Mouse (Mus musculus) liver, embryonic 14.5 days (tissue): ENCODE results near the gene Fgf13. TPM values are rescaled to one million over a fixed set of nuclear protein-coding genes. Genes with fewer than 3 reads are reported as not detected.

Experiments
- ATAC-seq: fragments of 200-750 bp; cut with Nextera tagmentation; 2 replicates; pipeline ENCODE4 v1.8.0; 2017; ENCODE audit warnings: moderate number of reproducible peaks, mild to moderate bottlenecking, moderate library complexity; ENCODE audit not compliant: insufficient read depth
- DNase-seq, 3 experiments: peaks; one replicate each; pipeline ENCODE4 v3.0.0-alpha.2; 2012 to 2013; ENCODE audit warnings: low read depth in 3 of 3, low spot score in 3 of 3
- H3K27ac ChIP-seq: fragments of 300-500 bp; sonication (generic); 2 replicates; pipeline ENCODE4 v1.5.1; 2014; ENCODE audit warnings: moderate library complexity, mild to moderate bottlenecking, control low read depth, inconsistent platforms
- H3K27me3 ChIP-seq: fragments of 300-500 bp; sonication (generic); 2 replicates; pipeline ENCODE4 v1.6.1; 2014; ENCODE audit warnings: mild to moderate bottlenecking, low read length, moderate library complexity; ENCODE audit not compliant: control insufficient read depth, insufficient read depth
- H3K36me3 ChIP-seq: fragments of 300-500 bp; sonication (generic); replicated peaks from 2 replicates; pipeline ENCODE4 v1.6.1; 2014; ENCODE audit warnings: low read depth; ENCODE audit not compliant: control insufficient read depth, insufficient read depth
- H3K4me1 ChIP-seq, 2 experiments: fragments of 200-500 bp in 1 of 2; fragments of 300-500 bp in 1 of 2; sonication (generic) in 1 of 2; replicated peaks; 2 replicates each; pipeline ENCODE4 v1.6.1; 2012 to 2014; ENCODE audit warnings: antibody characterized with exemption in 1 of 2, inconsistent platforms in 1 of 2, low read length in 1 of 2; ENCODE audit not compliant: control insufficient read depth in 2 of 2, insufficient read depth in 2 of 2
- H3K4me2 ChIP-seq: fragments of 300-500 bp; sonication (generic); 2 replicates; pipeline ENCODE4 v1.6.1; 2014; ENCODE audit warnings: low read depth, mild to moderate bottlenecking, control low read depth, moderate library complexity
- H3K4me3 ChIP-seq, 2 experiments: fragments of 200-500 bp in 1 of 2; fragments of 300-500 bp in 1 of 2; sonication (generic) in 1 of 2; 2 replicates each; pipeline ENCODE4 v1.5.1; 2012 to 2014; ENCODE audit warnings: low read depth in 2 of 2, low read length in 2 of 2, mild to moderate bottlenecking in 2 of 2, control low read depth in 1 of 2, inconsistent platforms in 1 of 2, moderate library complexity in 1 of 2; ENCODE audit not compliant: insufficient read depth in 1 of 2
- H3K9ac ChIP-seq: fragments of 300-500 bp; sonication (generic); replicated peaks from 2 replicates; pipeline ENCODE4 v1.6.1; 2014; ENCODE audit warnings: mild to moderate bottlenecking, control low read depth, moderate library complexity
- H3K9me3 ChIP-seq: fragments of 300-500 bp; sonication (generic); 2 replicates; pipeline ENCODE4 v1.6.1; 2016; ENCODE audit warnings: low read length, mixed read lengths; ENCODE audit not compliant: control insufficient read depth
- CTCF ChIP-seq: IDR thresholded peaks from 2 replicates; pipeline ENCODE4 v1.5.1; 2016; ENCODE audit warnings: antibody characterized with exemption, low read depth, control low read depth
- EP300 ChIP-seq: IDR thresholded peaks from 2 replicates; pipeline ENCODE4 v1.6.1; 2016; ENCODE audit warnings: antibody characterized with exemption, low read depth
- WGBS: fragments of 180-500 bp; shearing (Covaris S2); extraction: QIAGEN DNeasy Blood & Tissue Kit; methylation state at CpG from one replicate; pipeline ENCODE4 v1.1.7; 2014; ENCODE audit not compliant: insufficient replicate concordance; 5-methylcytosine and 5-hydroxymethylcytosine counted together
- polyA plus RNA-seq, 2 experiments: library from polyadenylated mRNA; depleted of rRNA in 1 of 2; stranded (reverse) in 1 of 2; unstranded in 1 of 2; fragments of >200 nt; fragmentation: Nextera tagmentation in 1 of 2; extraction: Ambion mirVana in 1 of 2; gene quantifications; 2 replicates each; pipeline versions ENCODE4 v1.2.1 to v1.2.3; 2012 to 2014

Gene Fgf13
- polyA plus RNA-seq, 2 experiments: 0.57 to 1.2 TPM

DNA sequence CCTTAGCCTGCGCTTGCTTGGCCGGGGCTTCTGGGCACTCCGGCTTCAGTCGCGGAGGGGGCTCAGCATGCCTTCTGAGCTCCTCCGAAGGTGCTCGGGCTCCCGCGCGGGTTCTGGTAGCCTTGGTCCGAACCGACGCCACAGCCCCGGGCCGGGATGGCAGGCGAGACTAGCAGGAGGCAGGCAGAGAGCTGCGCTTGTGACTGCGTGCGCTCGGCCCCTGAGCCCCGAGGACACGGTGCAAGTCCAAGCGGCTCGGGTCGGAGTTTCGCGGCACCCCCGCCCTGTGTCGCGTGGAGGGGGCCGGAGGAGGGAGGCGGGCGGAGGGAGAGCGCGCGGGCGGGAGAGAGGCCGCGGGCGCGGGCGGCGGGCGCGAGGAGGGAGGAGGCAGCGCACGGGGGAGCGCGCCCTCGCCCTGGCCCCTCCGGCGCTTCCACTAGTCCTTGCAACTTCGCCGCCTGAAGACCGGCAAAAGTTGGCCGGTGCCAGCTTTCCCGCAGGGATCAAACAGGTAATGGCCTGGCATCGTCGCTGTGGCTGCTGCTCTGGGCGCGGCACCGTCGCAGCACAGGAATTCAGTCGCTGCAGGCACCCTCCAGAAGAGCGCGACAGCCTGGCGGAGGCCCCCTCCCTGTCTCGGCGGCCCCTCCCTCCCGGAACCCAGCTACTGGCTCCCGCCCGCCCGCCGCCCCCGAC lies 433.6 kb downstream of the Fgf13 start:
- TF ChIP-seq CTCF (no peak), EP300 (no peak)
- H3K9me3 ChIP-seq: no peaks in the 10 kb centered on the region
- no peak overlapping the region for H3K9ac ChIP-seq
- WGBS: 21% methylated on average over 41 of the region's 75 CpGs
- peak overlapping the region; percentile 52 to 63 for H3K4me3 ChIP-seq
- no peak overlapping the region for H3K27ac ChIP-seq
- DNase-seq: no peak
- H3K27me3 ChIP-seq: peaks cover 12% of the 10 kb centered on the region
- ATAC-seq: peak; percentile 66
- no peaks in the 10 kb centered on the region for H3K4me1 ChIP-seq
- no peaks in the 10 kb centered on the region for H3K36me3 ChIP-seq
- H3K4me2 ChIP-seq: peak overlapping the region; percentile 55

DNA sequence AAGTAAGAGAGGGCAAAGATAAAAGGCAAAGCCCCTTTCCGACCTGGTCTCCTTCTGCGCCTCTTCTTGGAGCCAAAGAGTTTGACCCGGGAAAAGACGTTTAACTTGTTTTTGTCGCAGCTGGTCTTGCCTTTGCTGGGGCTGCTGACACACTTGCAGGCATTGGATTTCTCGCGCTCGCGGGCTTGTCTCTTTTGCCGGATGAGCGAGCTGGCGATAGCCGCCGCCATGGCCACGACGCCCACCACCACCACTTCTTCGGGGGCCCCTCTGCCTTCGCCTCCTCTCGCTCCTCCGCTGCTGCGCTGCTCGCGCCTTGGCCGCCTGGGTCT lies 434.1 kb downstream of the Fgf13 start:
- peaks cover 12% of the 10 kb centered on the region for H3K27me3 ChIP-seq
- no peaks in the 10 kb centered on the region for H3K9me3 ChIP-seq
- no peak overlapping the region for H3K27ac ChIP-seq
- no peaks in the 10 kb centered on the region for H3K4me1 ChIP-seq
- peak overlapping the region; percentile 45 to 52 for H3K4me3 ChIP-seq
- TF ChIP-seq CTCF (no peak), EP300 (no peak)
- no peak; the same call in 1 of the 2 replicates for ATAC-seq
- 13% methylated on average over 24 of the region's 24 CpGs for WGBS
- H3K36me3 ChIP-seq: no peaks in the 10 kb centered on the region
- DNase-seq: no peak
- no peak overlapping the region for H3K9ac ChIP-seq
- H3K4me2 ChIP-seq: peak overlapping the region; percentile 55

DNA sequence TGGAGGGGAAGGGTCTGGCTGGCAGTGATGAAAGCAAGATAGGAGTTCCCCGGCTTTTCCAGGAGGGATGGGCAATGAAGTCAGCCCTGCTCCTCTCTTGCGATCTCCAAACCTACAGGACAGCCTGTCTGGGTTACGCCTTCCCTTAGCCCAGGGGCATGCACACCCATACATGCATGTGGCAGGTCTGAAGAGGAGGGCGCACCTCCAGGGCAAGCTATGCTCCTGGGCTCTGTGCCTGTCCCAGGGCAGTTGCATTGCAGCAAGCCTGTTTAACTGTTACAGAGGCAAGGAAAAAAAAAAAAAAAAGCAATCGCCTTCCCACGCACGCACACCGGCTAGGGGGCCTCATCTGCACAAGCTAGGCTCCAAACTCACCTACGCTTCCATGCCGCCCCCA lies 434.5 kb downstream of the Fgf13 start:
- H3K9me3 ChIP-seq: no peaks in the 10 kb centered on the region
- peaks cover 12% of the 10 kb centered on the region for H3K27me3 ChIP-seq
- H3K27ac ChIP-seq: no peak overlapping the region
- H3K9ac ChIP-seq: no peak overlapping the region
- H3K4me2 ChIP-seq: peak overlapping the region; percentile 55
- peak overlapping the region; percentile 45 to 52 for H3K4me3 ChIP-seq
- no peaks in the 10 kb centered on the region for H3K4me1 ChIP-seq
- no peaks in the 10 kb centered on the region for H3K36me3 ChIP-seq
- DNase-seq (no peak), ATAC-seq (no peak)
- WGBS: 13% methylated on average over 9 of the region's 10 CpGs
- TF ChIP-seq EP300 (no peak), CTCF (no peak)

DNA sequence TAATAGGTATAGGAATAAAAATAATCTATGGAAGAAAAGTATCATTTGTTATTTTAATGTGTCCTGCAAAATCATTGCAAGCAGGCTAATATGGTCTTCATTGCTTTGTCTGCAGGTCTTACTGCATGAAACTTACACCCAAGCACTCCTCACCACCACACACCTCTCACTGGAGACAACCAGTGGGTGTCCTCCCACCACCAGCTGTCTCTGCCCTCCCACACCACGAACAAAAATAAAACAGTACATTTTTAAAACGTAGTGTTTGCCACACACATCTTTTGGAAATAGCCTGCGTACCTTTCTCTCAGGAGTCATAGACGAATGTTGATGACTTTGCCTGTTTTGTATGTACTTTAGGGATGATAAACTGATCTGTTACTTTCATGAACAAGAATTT lies 441.2 kb downstream of the Fgf13 start:
- Histone ChIP-seq H3K9me3 (no peaks in the 10 kb centered on the region), H3K4me1 (no peaks in the 10 kb centered on the region), H3K9ac (no peak overlapping the region), H3K27me3 (no peaks in the 10 kb centered on the region), H3K4me3 (no peak overlapping the region), H3K27ac (no peak overlapping the region), H3K4me2 (no peak overlapping the region), H3K36me3 (no peaks in the 10 kb centered on the region)
- WGBS: 47% methylated on average over 4 of the region's 4 CpGs
- DNase-seq (no peak), ATAC-seq (no peak)
- TF ChIP-seq EP300 (no peak), CTCF (no peak)

DNA sequence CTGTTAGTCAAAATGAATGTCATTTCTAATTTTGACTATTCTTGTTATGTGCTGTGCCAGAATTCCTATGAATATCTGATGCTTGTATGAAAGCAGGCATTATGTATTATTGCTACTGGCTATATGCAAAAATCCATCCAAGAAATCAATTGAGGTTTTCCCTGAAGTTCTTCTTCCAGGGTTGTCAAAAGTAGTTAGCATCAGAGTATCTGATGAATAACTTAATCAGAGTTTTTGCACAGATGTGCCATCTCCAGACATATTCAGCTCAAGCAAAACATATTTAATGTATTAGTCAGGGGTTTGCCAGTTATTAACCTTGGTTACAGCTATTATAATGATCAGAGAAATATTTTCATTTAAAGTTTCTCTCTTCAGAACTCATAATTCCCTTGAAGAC lies 454.7 kb downstream of the Fgf13 start:
- ATAC-seq: no peak

More for the DNA sequence above, 454.7 kb downstream of the Fgf13 start:
- Histone ChIP-seq H3K9me3 (no peaks in the 10 kb centered on the region), H3K27ac (no peak overlapping the region), H3K9ac (no peak overlapping the region), H3K36me3 (no peaks in the 10 kb centered on the region), H3K4me1 (no peaks in the 10 kb centered on the region), H3K27me3 (no peaks in the 10 kb centered on the region), H3K4me2 (no peak overlapping the region), H3K4me3 (no peak overlapping the region)
- no peak for TF ChIP-seq CTCF
- no peak for TF ChIP-seq EP300
- no peak for DNase-seq
